In genomic region chr2:126691290-126691689, GRCm38 (mm10) we compare ENCODE assay signal across 27 mouse cellular contexts.
"Had no signal": no experiment of that assay in that cellular context is flagged by ENCODE, and none has a peak within 500 bp of the region (broad histone marks: within the 10 kb centered on the region; RNA-seq: fewer than 3 reads in every experiment).

No protein-coding gene starts in this region.

- H3K27me3 ChIP-seq: limb, embryonic 12.5 days; limb, embryonic 13.5 days; limb, embryonic 15.5 days; liver, embryonic 12.5 days; liver, embryonic 13.5 days; liver, embryonic 15.5 days; lung, embryonic 15.5 days; midbrain, embryonic 12.5 days; midbrain, embryonic 15.5 days; neural tube, embryonic 12.5 days had no signal

- H3K9ac ChIP-seq: limb, embryonic 12.5 days; limb, embryonic 13.5 days; limb, embryonic 15.5 days; liver, embryonic 12.5 days; liver, embryonic 13.5 days; liver, embryonic 14.5 days; liver, embryonic 15.5 days; liver, postnatal 0 days; lung, embryonic 14.5 days; lung, embryonic 15.5 days; midbrain, embryonic 12.5 days; midbrain, embryonic 15.5 days; neural tube, embryonic 12.5 days had no signal

- H3K9me3 ChIP-seq: limb, embryonic 10.5 days; limb, embryonic 12.5 days; limb, embryonic 13.5 days; limb, embryonic 15.5 days; liver, embryonic 12.5 days; liver, embryonic 13.5 days; liver, embryonic 15.5 days; lung, embryonic 15.5 days; midbrain, embryonic 10.5 days; midbrain, embryonic 12.5 days; midbrain, embryonic 15.5 days; neural tube, embryonic 12.5 days had no signal

- H3K27ac ChIP-seq: left cerebral cortex, adult 2 months; limb, embryonic 10.5 days; limb, embryonic 12.5 days; limb, embryonic 13.5 days; limb, embryonic 15.5 days; liver, embryonic 12.5 days; liver, embryonic 13.5 days; liver, embryonic 14.5 days; liver, embryonic 15.5 days; lung, embryonic 15.5 days; macrophage; midbrain, embryonic 10.5 days; midbrain, embryonic 12.5 days; midbrain, embryonic 15.5 days; neural tube, embryonic 12.5 days had no signal

- DNase-seq: layer of hippocampus, postnatal 36 days; left cerebral cortex, postnatal 4 days; liver; liver, embryonic 13.5 days; liver, postnatal 0 days; lung, adult 2 months; lung, embryonic 14.5 days; lung, postnatal 14 days; midbrain, embryonic 14.5 days had no signal

- H3K4me1 ChIP-seq: limb, embryonic 10.5 days; limb, embryonic 12.5 days; limb, embryonic 13.5 days; limb, embryonic 15.5 days; liver, embryonic 12.5 days; liver, embryonic 15.5 days; lung, embryonic 15.5 days; midbrain, embryonic 10.5 days; midbrain, embryonic 12.5 days; midbrain, embryonic 15.5 days; neural tube, embryonic 12.5 days had no signal

- H3K4me3 ChIP-seq: left cerebral cortex, adult 2 months; limb, embryonic 10.5 days; limb, embryonic 12.5 days; limb, embryonic 13.5 days; limb, embryonic 15.5 days; liver, embryonic 12.5 days; liver, embryonic 13.5 days; liver, embryonic 15.5 days; lung, embryonic 15.5 days; megakaryocyte, embryonic 14.5 days; midbrain, embryonic 10.5 days; midbrain, embryonic 12.5 days; midbrain, embryonic 15.5 days; myocyte; neural tube, embryonic 12.5 days had no signal

- H3K36me3 ChIP-seq: liver, embryonic 12.5 days; liver, embryonic 13.5 days; liver, embryonic 15.5 days; lung, embryonic 15.5 days; midbrain, embryonic 12.5 days; midbrain, embryonic 15.5 days; neural tube, embryonic 12.5 days had no signal

- ATAC-seq: liver, embryonic 12.5 days; liver, postnatal 0 days; midbrain, embryonic 15.5 days; midbrain, embryonic 16.5 days had no signal

- H3K4me2 ChIP-seq: limb, embryonic 12.5 days; limb, embryonic 13.5 days; limb, embryonic 15.5 days; liver, embryonic 11.5 days; liver, embryonic 12.5 days; liver, embryonic 13.5 days; liver, embryonic 15.5 days; lung, embryonic 14.5 days; lung, embryonic 15.5 days; midbrain, embryonic 12.5 days; midbrain, embryonic 15.5 days; neural tube, embryonic 12.5 days had no signal
